Mouse (Mus musculus): ENCODE data around the gene Cass4.

The Cass4 gene

DNA sequence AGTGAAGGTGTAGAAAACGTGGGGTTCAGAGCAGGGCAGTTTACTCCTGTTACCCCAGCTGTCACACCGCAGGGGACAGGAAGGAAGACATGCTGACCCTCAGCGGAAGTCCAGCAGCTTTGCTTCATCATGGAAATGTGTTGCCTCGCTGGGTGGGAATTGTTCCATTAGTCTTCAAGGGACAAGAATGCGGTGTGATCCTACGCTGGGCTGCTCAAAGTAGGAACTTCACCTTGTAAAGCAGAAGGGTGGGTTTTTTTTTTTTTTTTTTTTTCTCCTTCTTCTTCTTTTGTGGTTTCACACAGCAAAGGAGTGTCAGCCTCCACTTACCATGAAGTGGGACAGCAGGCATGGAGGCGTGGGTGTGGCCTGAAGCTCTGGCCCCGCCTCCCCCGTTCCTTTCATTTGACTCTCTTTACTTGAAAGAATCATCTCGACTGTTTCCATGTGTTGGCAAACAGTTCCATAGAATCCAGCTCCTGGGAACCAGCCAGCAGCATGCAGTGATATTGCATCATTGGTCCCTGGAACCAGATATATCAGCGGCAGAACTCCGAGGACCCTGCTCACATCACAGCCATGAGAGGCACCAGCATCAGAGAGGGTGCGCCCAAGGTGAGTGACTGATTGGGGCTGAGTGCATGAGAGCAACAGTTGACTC, at the start of gene Cass4:
Gene Cass4 (plus strand): TSS at position 404 of the 661 bp plus-strand sequence.
- in situ Hi-C loops (cut with MboI; ENCODE audit: low pct_unique_long_range_greater_than_20kb in 1 of 2, low sequenced_read_pairs in 2 of 2, unreplicated experiment in 1 of 2), result no loop called here

DNA sequence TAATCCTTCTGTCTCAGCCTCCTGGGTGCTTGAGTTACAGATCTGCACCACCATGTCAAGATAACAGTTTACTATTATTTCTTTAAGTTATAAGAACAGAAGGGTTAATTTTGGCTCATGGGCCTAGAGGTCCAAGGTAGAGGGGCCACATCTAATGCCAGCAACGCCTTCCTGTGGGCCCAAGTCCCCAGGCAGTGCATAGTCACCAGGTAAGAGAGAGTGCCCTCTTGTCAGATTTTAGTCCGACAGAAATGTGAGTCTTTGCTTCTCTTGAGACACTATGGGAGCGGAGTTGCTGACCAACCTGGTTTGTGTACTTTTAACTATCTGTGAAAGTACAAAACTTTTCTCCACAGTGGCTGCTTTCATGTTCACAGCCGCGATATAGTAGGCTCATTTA, 48.9 kb upstream of the Cass4 start:
- in situ Hi-C loops (cut with MboI; ENCODE audit: low pct_unique_long_range_greater_than_20kb in 1 of 2, low sequenced_read_pairs in 2 of 2, unreplicated experiment in 1 of 2), result loop anchor here in 1 of 2 experiments (10.0 kb wide), 1 partner anchor 120 kb away; no protein-coding TSS in a partner anchor

DNA sequence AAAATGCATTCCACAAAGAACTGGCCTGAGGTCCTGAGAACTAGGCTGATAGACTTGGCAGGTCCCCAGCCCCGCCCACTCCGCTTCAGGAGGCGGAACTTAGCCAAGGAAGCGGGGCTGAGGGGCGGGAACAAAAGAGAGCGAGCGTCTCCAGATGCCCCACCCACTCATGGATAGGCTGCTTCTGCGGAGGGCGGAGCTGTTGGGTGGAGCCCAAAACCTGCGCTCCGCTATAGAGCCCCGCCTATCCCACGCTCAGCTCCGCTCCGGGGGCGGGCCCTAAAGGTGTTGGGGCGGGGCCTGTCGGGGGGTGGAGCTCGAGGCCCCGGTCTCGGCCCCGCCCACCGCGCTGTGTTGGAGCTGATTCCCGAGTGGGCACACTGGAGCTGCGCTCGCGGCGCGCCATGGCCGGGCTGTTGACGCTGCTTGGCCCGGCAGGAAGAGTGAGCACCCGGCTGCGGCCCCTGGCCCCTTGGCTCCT, 48.3 kb upstream of the Cass4 start, which contains the start of gene Fam210b:
Gene Fam210b (plus strand): TSS at position 308 of the 481 bp plus-strand sequence.
- in situ Hi-C loops (cut with MboI; ENCODE audit: low pct_unique_long_range_greater_than_20kb in 1 of 2, low sequenced_read_pairs in 2 of 2, unreplicated experiment in 1 of 2), result loop anchor here in 1 of 2 experiments (10.0 kb wide), 1 partner anchor 120 kb away; no protein-coding TSS in a partner anchor

- in situ Hi-C loops (cut with MboI; ENCODE audit: low pct_unique_long_range_greater_than_20kb in 1 of 2, low sequenced_read_pairs in 2 of 2, unreplicated experiment in 1 of 2), result loop anchor here in 1 of 2 experiments (10.0 kb wide), 1 partner anchor 121 kb away; no protein-coding TSS in a partner anchor
Measured at GRCm38 (mm10) chr2:172346034-172346929, 47.3 kb upstream of the Cass4 start.

DNA sequence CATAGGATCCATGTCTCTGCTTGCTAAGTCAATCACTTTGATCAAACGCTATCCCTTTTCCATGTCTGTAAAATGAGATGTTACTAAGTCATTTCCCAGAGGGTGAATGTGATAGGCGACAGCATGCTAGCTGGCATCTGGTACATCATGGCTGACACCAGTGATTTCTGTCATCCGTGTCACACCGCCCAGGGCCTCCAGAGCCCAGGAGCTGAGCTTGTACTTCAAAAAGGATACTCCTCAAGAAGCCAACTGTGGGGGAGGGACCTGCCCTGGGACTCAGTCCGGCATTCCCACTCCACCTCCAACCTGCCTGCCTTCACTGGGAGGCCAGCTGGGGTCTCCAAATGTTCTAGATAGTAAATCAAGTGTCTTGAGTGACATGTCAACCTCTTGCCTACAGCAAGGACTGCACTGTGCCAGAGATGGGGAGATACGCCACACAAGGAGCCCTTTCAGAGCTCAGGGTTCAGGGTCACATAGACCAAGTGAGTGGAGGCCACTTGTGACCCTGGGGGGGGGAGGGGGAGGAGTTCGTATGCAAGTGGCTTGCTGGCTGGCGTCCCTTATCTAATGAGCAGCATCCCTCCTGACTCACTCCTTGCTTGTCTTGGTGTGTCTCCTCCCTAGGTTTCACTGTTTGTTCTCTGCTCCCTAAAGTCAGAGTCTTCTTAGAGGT, 46.5 kb upstream of the Cass4 start:
- in situ Hi-C loops (cut with MboI; ENCODE audit: low pct_unique_long_range_greater_than_20kb in 1 of 2, low sequenced_read_pairs in 2 of 2, unreplicated experiment in 1 of 2), result loop anchor here in 1 of 2 experiments (10.0 kb wide), 1 partner anchor 122 kb away; no protein-coding TSS in a partner anchor

DNA sequence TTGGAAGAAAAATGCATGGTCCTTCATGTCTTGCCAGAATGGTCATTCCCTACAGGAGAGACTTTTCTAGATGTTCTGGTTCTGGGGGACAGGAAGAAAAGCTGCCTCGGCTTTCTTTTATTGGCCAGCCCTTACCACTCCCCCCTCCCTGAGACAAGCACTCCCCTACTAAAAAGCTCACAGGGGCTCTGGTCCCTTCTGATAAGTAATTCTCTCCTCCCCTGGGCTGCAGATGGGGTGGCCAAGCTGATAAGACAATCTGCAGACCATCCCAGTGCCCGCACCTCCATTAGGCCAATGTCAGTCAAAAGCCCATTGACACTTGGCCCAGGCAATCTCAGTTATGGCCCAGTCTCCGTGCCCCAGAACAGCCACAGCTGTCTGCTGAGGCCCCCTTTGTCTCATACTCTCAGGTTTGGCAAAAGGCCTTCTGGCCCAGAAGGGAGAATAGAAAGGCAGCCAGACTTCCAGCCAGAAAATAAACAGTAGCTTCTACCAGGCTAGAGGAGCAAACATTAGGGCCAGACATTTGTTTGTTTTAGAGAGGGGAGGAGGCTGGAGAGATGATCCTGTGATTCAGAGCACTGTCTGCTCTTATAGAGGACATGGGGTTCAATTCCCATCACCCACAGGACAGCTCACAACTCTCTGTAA, 45.2 kb upstream of the Cass4 start:
- in situ Hi-C loops (cut with MboI; ENCODE audit: low pct_unique_long_range_greater_than_20kb in 1 of 2, low sequenced_read_pairs in 2 of 2, unreplicated experiment in 1 of 2), result loop anchor here in 1 of 2 experiments (10.0 kb wide), 1 partner anchor 124 kb away; no protein-coding TSS in a partner anchor

GRCm38 (mm10) chr2:172349776-172350175, 43.8 kb upstream of the Cass4 start:
- in situ Hi-C loops (cut with MboI; ENCODE audit: low pct_unique_long_range_greater_than_20kb in 1 of 2, low sequenced_read_pairs in 2 of 2, unreplicated experiment in 1 of 2), result loop anchor here in 1 of 2 experiments (10.0 kb wide), 1 partner anchor 125 kb away; no protein-coding TSS in a partner anchor

DNA sequence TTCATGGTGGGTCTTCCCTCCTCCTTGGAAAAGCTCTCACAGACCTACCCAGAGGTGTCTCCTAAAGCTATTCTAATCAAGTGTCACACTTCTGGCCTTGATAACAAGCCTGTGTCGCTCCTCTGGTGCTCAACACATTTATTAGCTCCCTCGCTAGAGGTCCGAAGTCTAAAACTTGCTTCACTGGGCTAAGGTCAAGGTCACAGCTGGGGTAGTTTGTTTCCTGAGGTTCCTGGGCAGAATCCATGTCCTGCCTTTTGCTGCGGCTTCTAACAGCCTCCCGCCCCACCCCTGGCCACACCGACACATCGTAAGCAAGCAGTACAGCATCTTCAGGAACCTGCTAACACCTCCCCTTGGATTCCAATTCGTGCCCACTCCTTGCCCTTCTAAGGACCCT, 42.8 kb upstream of the Cass4 start:
- in situ Hi-C loops (cut with MboI; ENCODE audit: low pct_unique_long_range_greater_than_20kb in 1 of 2, low sequenced_read_pairs in 2 of 2, unreplicated experiment in 1 of 2), result no loop called here

DNA sequence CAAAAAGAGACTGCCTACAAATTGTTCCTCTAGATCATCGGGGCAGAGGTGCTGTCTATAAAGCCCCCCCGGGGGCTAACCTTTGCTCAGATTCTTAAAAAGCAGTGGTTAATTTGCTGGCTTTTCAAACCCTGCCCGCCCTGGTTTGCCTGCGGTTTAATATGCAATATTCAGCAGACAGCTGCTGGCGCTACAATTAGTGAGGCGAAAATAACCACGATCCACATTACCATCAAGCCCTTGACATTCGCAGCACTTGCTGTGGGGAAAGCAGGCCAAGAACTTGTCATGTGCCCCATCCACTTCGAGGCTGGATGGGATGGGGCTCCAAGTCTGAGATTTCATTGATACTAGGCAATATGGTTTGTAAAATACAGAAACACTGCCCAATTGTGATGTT, 40.4 kb upstream of the Cass4 start:
- in situ Hi-C loops (cut with MboI; ENCODE audit: low pct_unique_long_range_greater_than_20kb in 1 of 2, low sequenced_read_pairs in 2 of 2, unreplicated experiment in 1 of 2), result no loop called here

GRCm38 (mm10) chr2:172354761-172355160, 38.8 kb upstream of the Cass4 start:
- in situ Hi-C loops (cut with MboI; ENCODE audit: low pct_unique_long_range_greater_than_20kb in 1 of 2, low sequenced_read_pairs in 2 of 2, unreplicated experiment in 1 of 2), result no loop called here

DNA sequence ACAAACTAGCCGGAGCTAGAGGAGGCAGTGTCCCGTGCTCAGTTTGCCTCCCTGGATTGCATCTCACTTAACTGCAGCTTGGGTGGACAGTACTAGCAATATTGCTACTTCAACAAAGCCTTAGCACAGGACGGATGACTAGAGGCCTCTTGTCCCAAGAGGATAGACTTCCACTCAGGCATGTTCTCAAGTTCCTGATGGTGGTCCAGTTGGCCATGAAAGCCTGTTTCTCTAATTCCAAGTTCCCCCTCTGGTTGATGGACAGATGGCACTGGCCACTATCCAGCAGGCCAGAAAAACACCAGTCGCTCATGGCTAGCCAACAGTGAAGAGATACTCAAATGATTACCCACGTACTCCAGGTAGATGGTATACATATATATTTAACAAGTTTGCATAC, 37.8 kb upstream of the Cass4 start:
- in situ Hi-C loops (cut with MboI; ENCODE audit: low pct_unique_long_range_greater_than_20kb in 1 of 2, low sequenced_read_pairs in 2 of 2, unreplicated experiment in 1 of 2), result no loop called here

- in situ Hi-C loops (cut with MboI; ENCODE audit: low pct_unique_long_range_greater_than_20kb in 1 of 2, low sequenced_read_pairs in 2 of 2, unreplicated experiment in 1 of 2), result no loop called here
Measured at GRCm38 (mm10) chr2:172363176-172363575, 30.4 kb upstream of the Cass4 start.

DNA sequence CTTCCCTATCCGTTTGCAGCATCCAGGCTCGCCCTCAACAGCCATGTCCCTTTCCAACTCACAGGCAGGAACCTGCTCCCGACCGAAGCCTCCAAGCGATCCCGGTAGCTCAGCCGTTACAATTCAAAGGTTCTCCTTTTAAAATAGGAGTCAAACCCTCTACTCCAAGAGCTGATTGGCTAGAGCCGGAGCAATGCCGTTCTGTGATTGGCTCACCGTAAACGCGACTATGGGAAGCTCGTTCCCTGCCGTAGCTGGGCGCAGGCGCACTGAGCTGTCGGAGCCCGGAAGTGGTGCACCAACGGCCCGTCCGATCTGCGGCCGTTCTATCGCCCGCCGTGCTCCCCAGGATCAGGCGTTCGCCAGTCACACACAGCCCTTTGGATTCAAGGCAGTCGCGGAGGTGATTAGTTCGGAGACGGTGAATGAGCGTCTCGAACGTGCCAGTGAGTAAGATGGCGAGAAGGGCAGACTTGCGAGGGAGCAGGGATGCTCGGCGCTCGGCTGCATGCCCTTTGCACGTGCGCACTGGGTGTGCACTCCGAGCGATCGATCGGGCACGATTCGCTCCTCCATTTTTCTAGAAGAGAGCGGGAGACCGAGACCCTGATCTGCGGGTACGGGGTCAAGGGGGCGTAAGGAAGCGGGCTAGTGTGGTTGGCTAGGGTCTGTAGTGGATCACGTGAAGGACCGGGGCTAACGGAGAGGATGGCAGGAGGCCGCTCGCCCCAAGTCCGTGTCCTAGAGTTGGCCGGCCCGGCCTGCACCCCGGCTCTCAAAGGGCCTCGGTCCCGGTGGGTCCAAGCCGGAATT, 23.0 kb upstream of the Cass4 start, which contains the start of the genes Aurka and Cstf1:
Gene Aurka (minus strand): TSS at position 125 of the 813 bp plus-strand sequence.
Gene Cstf1 (plus strand): TSS at position 271 of the 813 bp plus-strand sequence.
- in situ Hi-C loops (cut with MboI; ENCODE audit: low pct_unique_long_range_greater_than_20kb in 1 of 2, low sequenced_read_pairs in 2 of 2, unreplicated experiment in 1 of 2), result no loop called here

- in situ Hi-C loops (cut with MboI; ENCODE audit: low pct_unique_long_range_greater_than_20kb in 1 of 2, low sequenced_read_pairs in 2 of 2, unreplicated experiment in 1 of 2), result no loop called here
Measured at GRCm38 (mm10) chr2:172371258-172371657, 22.3 kb upstream of the Cass4 start.

- in situ Hi-C loops (cut with MboI; ENCODE audit: low pct_unique_long_range_greater_than_20kb in 1 of 2, low sequenced_read_pairs in 2 of 2, unreplicated experiment in 1 of 2), result no loop called here
Measured at GRCm38 (mm10) chr2:172376551-172376950, 17.0 kb upstream of the Cass4 start.

DNA sequence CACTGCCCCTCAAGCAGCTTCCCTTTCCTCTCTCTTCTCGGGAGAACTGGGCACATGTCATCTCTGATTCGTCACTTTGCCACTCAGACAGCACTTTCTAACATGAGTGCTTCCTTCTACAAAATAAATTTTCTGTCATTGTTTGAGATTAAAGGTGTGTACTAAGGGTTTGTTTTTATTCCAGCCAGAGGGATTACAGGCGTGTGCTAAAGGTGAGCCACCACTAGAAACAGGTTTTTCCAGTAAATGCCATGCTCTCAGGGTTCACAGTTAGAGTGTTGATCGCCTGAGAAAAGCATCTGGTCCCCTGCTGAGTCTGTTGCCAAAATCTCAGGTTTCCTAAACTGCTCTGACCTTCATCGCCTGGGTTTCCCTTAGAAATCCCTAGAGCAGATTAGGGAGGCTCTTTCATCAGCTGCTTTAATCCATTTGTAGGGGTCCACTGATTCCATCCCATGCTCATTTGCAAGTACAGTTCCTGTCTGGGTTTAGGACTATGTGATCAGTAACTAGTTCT, 16.5 kb upstream of the Cass4 start:
- in situ Hi-C loops (cut with MboI; ENCODE audit: low pct_unique_long_range_greater_than_20kb in 1 of 2, low sequenced_read_pairs in 2 of 2, unreplicated experiment in 1 of 2), result no loop called here

DNA sequence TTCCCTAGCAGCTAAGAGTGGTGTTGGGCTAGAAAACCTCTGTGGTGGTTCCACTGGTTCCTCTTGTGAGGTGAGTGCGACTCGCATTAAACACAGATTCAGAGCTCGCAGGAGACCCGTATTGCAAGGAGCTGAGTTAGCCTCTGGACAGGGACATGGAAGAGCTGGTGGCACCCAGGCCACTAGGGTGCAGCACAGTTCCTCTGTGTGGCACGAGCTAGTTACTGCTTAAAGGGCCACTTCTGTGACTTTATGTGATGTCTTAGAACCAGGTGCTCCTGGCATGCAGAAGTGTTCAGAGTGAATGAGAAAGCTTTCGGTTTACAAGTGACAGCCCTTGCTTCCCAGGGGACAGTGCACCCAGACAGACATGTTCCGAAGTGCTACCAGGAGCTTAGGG, 15.3 kb upstream of the Cass4 start:
- in situ Hi-C loops (cut with MboI; ENCODE audit: low pct_unique_long_range_greater_than_20kb in 1 of 2, low sequenced_read_pairs in 2 of 2, unreplicated experiment in 1 of 2), result no loop called here
